Comparison of ENCODE assay signal across 24 mouse cellular contexts in genomic region chr2:91363272-91363671, GRCm38 (mm10).
DNase-seq lines count a peak whose midpoint lies in the region; ATAC-seq and TF ChIP-seq lines count a peak whose summit lies in the region.
"Had no signal": no experiment of that assay in that cellular context is flagged by ENCODE, and none has a peak within 500 bp of the region (broad histone marks: within the 10 kb centered on the region; RNA-seq: fewer than 3 reads in every experiment).

No protein-coding gene starts in this region.

- no peak overlapping the region for H3K9ac ChIP-seq in midbrain, embryonic 11.5 days (ENCODE audit: low read length)
- no peak overlapping the region for H3K9ac ChIP-seq in midbrain, embryonic 15.5 days
- H3K9ac ChIP-seq in intestine, embryonic 16.5 days (ENCODE audit: low read depth, low read length), result no peak overlapping the region
- H3K9ac ChIP-seq: embryonic facial prominence, embryonic 12.5 days; forebrain, embryonic 13.5 days; forebrain, embryonic 15.5 days had no signal

- no peaks in the 10 kb centered on the region for H3K4me1 ChIP-seq in midbrain, embryonic 11.5 days (ENCODE audit: control insufficient read depth, insufficient read depth, low read length)
- no peaks in the 10 kb centered on the region for H3K4me1 ChIP-seq in midbrain, embryonic 15.5 days
- peaks cover 18% of the 10 kb centered on the region for H3K4me1 ChIP-seq in intestine, embryonic 16.5 days (ENCODE audit: control insufficient read depth, insufficient read depth, low read length)
- peaks cover 6% of the 10 kb centered on the region; the same call in 1 of the 2 replicates for H3K4me1 ChIP-seq in small intestine, adult 2 months (ENCODE audit: control insufficient read depth, insufficient read depth, insufficient read length, low read length)
- H3K4me1 ChIP-seq: forebrain, embryonic 13.5 days had no signal

- no peak for ATAC-seq in midbrain, embryonic 11.5 days (ENCODE audit: low FRiP score)
- ATAC-seq in midbrain, embryonic 15.5 days (replicated peaks), result no peak
- peak; percentile 92 for ATAC-seq in intestine, embryonic 16.5 days
- ATAC-seq: activated CD4-positive, CD25-positive, alpha-beta regulatory T cell, adult 4 months; CD4-positive, CD25-positive, alpha-beta regulatory T cell, adult 4 months; forebrain, embryonic 13.5 days; forebrain, embryonic 15.5 days; Patski had no signal

- no peaks in the 10 kb centered on the region for H3K9me3 ChIP-seq in midbrain, embryonic 11.5 days (ENCODE audit: control insufficient read depth, low read length)
- H3K9me3 ChIP-seq in midbrain, embryonic 15.5 days, result peaks cover 3% of the 10 kb centered on the region; the same call in 1 of the 2 replicates
- no peaks in the 10 kb centered on the region for H3K9me3 ChIP-seq in intestine, embryonic 16.5 days (ENCODE audit: control insufficient read depth, low read length)
- H3K9me3 ChIP-seq: forebrain, embryonic 13.5 days; forebrain, embryonic 15.5 days; G1E had no signal

- H3K4me2 ChIP-seq in midbrain, embryonic 11.5 days, result no peak overlapping the region
- H3K4me2 ChIP-seq in midbrain, embryonic 15.5 days, result no peak overlapping the region
- H3K4me2 ChIP-seq in intestine, embryonic 16.5 days (ENCODE audit: low read depth, low read length), result no peak overlapping the region
- H3K4me2 ChIP-seq: embryonic facial prominence, embryonic 12.5 days; forebrain, embryonic 13.5 days; forebrain, embryonic 15.5 days had no signal

- DNase-seq in midbrain, embryonic 11.5 days (ENCODE audit: low spot score, missing footprints), result peak; percentile 23
- DNase-seq in kidney, adult 11 months, result no peak
- no peak for DNase-seq in left cerebral cortex, postnatal 36 days (ENCODE audit: low spot score in 2 of 2)
- DNase-seq: adrenal gland, adult 8-10 months; adrenal gland, postnatal 14 days; adrenal gland, postnatal 36 days; B cell, adult 2 months; cerebellum, adult 11-12 months; cerebellum, adult 2 months; cerebellum, adult 9-10 months; cerebellum, postnatal 10 days; cerebellum, postnatal 25 days had no signal

- H3K36me3 ChIP-seq in midbrain, embryonic 11.5 days (ENCODE audit: control insufficient read depth, insufficient read depth, low read length), result no peaks in the 10 kb centered on the region
- H3K36me3 ChIP-seq in midbrain, embryonic 15.5 days (replicated peaks), result no peaks in the 10 kb centered on the region
- H3K36me3 ChIP-seq in intestine, embryonic 16.5 days (ENCODE audit: control insufficient read depth, insufficient read depth, low read length), result no peaks in the 10 kb centered on the region
- H3K36me3 ChIP-seq in small intestine, adult 2 months (ENCODE audit: control insufficient read depth, insufficient read depth, low read length), result no peaks in the 10 kb centered on the region
- H3K36me3 ChIP-seq: forebrain, embryonic 15.5 days; G1E had no signal

- TF ChIP-seq POLR2A in small intestine, adult 2 months (IDR thresholded peaks at IDR 0.05; ENCODE audit: low read depth, low read length), result no peak

- H3K27ac ChIP-seq in midbrain, embryonic 11.5 days (ENCODE audit: low read depth, low read length), result no peak overlapping the region
- H3K27ac ChIP-seq in midbrain, embryonic 15.5 days, result no peak overlapping the region
- peak overlapping the region; percentile 78 for H3K27ac ChIP-seq in intestine, embryonic 16.5 days (ENCODE audit: low read length)
- peak overlapping the region; percentile 50 for H3K27ac ChIP-seq in small intestine, adult 2 months (ENCODE audit: insufficient read depth, low read depth, low read length)
- H3K27ac ChIP-seq: embryonic facial prominence, embryonic 10.5 days; embryonic facial prominence, embryonic 12.5 days; forebrain, embryonic 13.5 days; forebrain, embryonic 15.5 days had no signal

- H3K4me3 ChIP-seq in midbrain, embryonic 11.5 days (ENCODE audit: low read depth, low read length), result no peak overlapping the region
- H3K4me3 ChIP-seq in midbrain, embryonic 15.5 days, result no peak overlapping the region
- H3K4me3 ChIP-seq in intestine, embryonic 16.5 days (ENCODE audit: low read length), result no peak overlapping the region
- H3K4me3 ChIP-seq in small intestine, adult 2 months (ENCODE audit: low read depth, low read length), result no peak overlapping the region
- H3K4me3 ChIP-seq: embryonic facial prominence, embryonic 10.5 days; embryonic facial prominence, embryonic 12.5 days; forebrain, embryonic 13.5 days; forebrain, embryonic 15.5 days had no signal

- H3K27me3 ChIP-seq in midbrain, embryonic 11.5 days (ENCODE audit: control insufficient read depth, insufficient read depth, low read length), result no peaks in the 10 kb centered on the region
- H3K27me3 ChIP-seq in midbrain, embryonic 15.5 days (replicated peaks), result no peaks in the 10 kb centered on the region
- H3K27me3 ChIP-seq in intestine, embryonic 16.5 days (replicated peaks; ENCODE audit: control insufficient read depth, insufficient read depth, low read length), result no peaks in the 10 kb centered on the region
- no peaks in the 10 kb centered on the region for H3K27me3 ChIP-seq in small intestine, adult 2 months (ENCODE audit: control insufficient read depth, insufficient read depth, low read length)
- H3K27me3 ChIP-seq: CH12.LX; embryonic facial prominence, embryonic 12.5 days; forebrain, embryonic 13.5 days; forebrain, embryonic 15.5 days; Patski had no signal

- WGBS in midbrain, embryonic 11.5 days, result 95% methylated on average over 2 of the region's 2 CpGs
- 97% methylated on average over 2 of the region's 2 CpGs for WGBS in midbrain, embryonic 15.5 days
- 89% methylated on average over 2 of the region's 2 CpGs for WGBS in intestine, embryonic 16.5 days
- WGBS in small intestine, adult 2 months, result 35% methylated on average over 2 of the region's 2 CpGs

- TF ChIP-seq CTCF in small intestine, adult 2 months (IDR thresholded peaks at IDR 0.05; ENCODE audit: extremely low read depth, insufficient read length, insufficient replicate concordance, low read depth, low read length), result no peak

- intact Hi-C loops in left cerebral cortex, postnatal 36 days (cut with DNase I), result no loop called here

Comparison
In these comparisons a context has a peak if more than half of its experiments do, and no peak if none do; other contexts are left out.
1. H3K27ac ChIP-seq: peak in intestine, embryonic 16.5 days (single experiment) and small intestine, adult 2 months (single experiment); none in midbrain, embryonic 11.5 days (single experiment) and midbrain, embryonic 15.5 days (single experiment).